Mouse (Mus musculus): Measurements from ENCODE around the gene Zfp969.
"Not testable (repeated sequence)": the region's sequence is repeated elsewhere in the genome, so short reads cannot be mapped to it uniquely, and the experiment has no call there.

The Zfp969 gene

GRCm38 (mm10) chr2:175703546-175703945, at the start of gene Zfp969:
Zfp969 (minus strand) TSS chr2:175703646.
- not testable (repeated sequence) for DNase-seq

- not testable (repeated sequence) for DNase-seq
Measured at GRCm38 (mm10) chr2:175741237-175741636, 37.8 kb upstream of the Zfp969 start, which contains the start of gene Gm2007. Gm2007 (plus strand) TSS chr2:175741537.

- DNase-seq, result not testable (repeated sequence)
Measured at GRCm38 (mm10) chr2:175643678-175644077, 59.8 kb downstream of the Zfp969 start, which contains the start of gene Gm11007. Gm11007 (plus strand) TSS chr2:175643978.

Data from kidney, adult 18-20 months (tissue).